Mouse (Mus musculus): ENCODE measurements around the gene Bcl2l2.

Gene Bcl2l2

DNA sequence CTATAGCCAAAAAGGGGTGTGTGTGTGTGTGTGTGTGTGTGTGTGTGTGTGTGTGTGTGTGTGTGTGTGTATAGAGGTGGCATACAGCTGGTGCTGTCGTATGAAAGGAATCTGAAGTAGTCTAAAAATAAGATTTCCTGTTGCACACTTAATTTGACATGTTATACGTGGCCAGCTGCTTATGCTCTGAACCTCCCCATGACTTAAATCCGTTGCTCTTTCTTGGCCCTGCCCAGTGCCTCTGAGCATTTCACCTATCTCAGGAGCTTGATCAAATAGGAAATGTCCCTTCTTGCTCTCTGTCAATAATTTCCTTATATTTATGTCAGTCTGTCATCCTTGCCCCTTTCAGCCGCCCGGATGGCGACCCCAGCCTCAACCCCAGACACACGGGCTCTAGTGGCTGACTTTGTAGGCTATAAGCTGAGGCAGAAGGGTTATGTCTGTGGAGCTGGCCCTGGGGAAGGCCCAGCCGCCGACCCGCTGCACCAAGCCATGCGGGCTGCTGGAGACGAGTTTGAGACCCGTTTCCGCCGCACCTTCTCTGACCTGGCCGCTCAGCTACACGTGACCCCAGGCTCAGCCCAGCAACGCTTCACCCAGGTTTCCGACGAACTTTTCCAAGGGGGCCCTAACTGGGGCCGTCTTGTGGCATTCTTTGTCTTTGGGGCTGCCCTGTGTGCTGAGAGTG lies 990 bp downstream of the Bcl2l2 start:
- in situ Hi-C loops (cut with MboI; ENCODE audit: low pct_unique_long_range_greater_than_20kb in 1 of 2, low sequenced_read_pairs in 2 of 2, unreplicated experiment in 1 of 2) = no loop called here

DNA sequence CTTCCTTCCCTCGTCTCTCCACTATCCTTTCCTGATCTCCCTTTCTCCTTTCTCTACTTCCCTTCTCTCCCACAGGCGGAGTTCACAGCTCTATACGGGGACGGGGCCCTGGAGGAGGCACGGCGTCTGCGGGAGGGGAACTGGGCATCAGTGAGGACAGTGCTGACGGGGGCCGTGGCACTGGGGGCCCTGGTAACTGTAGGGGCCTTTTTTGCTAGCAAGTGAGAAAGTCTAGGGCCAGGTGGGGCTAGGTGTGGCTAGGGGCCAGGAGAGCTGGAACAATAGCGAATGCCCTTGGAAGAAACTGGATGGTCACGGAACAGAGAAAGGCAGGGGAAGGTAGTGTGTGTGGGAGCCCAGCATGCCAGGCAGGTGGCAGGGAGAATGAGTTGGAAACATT lies 2.1 kb downstream of the Bcl2l2 start:
- in situ Hi-C loops (cut with MboI; ENCODE audit: low pct_unique_long_range_greater_than_20kb in 1 of 2, low sequenced_read_pairs in 2 of 2, unreplicated experiment in 1 of 2) = no loop called here

- in situ Hi-C loops (cut with MboI; ENCODE audit: low pct_unique_long_range_greater_than_20kb in 1 of 2, low sequenced_read_pairs in 2 of 2, unreplicated experiment in 1 of 2) = no loop called here
Observed at GRCm38 (mm10) chr14:54892200-54892599, 9.0 kb downstream of the Bcl2l2 start, which contains the start of gene Pabpn1. Gene Pabpn1 (plus strand): TSS chr14:54892500.

GRCm38 (mm10) chr14:54893651-54894181 lies 10.5 kb downstream of the Bcl2l2 start:
- in situ Hi-C loops (cut with MboI; ENCODE audit: low pct_unique_long_range_greater_than_20kb in 1 of 2, low sequenced_read_pairs in 2 of 2, unreplicated experiment in 1 of 2) = no loop called here

DNA sequence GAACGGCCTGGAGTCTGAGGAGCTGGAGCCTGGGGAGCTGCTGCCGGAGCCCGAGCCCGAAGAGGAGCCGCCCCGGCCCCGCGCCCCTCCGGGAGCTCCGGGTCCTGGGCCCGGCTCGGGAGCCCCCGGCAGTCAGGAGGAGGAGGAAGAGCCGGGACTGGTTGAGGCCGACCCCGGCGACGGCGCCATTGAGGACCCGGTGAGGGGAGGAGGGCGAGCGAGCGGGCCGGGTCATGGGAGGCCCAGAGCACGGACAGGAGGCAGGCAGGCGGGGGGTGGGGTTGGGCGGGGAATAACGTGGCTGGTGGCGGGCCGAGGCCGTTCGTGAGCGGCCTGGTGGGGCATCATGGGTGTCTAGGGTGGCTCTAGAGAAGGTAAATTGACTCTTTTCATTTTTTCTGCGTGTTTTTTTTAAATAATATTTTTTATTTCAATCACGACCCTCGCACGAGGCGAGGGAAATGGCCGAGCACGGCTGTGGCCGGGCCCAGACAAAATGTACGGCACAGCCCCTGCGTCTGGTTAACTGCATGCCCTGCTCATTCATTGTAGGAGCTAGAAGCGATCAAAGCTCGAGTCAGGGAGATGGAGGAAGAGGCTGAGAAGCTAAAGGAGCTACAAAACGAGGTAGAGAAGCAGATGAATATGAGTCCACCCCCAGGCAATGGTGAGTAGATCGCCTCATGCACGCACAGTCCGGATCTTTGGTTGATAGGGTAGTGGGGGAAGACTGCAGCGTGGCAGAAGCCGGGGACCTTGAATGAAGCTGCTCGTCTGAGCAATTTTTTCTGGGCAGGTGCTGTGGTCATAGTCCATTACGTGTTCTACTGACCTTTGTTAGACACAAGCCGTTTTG lies 11.3 kb downstream of the Bcl2l2 start:
- in situ Hi-C loops (cut with MboI; ENCODE audit: low pct_unique_long_range_greater_than_20kb in 1 of 2, low sequenced_read_pairs in 2 of 2, unreplicated experiment in 1 of 2) = no loop called here

DNA sequence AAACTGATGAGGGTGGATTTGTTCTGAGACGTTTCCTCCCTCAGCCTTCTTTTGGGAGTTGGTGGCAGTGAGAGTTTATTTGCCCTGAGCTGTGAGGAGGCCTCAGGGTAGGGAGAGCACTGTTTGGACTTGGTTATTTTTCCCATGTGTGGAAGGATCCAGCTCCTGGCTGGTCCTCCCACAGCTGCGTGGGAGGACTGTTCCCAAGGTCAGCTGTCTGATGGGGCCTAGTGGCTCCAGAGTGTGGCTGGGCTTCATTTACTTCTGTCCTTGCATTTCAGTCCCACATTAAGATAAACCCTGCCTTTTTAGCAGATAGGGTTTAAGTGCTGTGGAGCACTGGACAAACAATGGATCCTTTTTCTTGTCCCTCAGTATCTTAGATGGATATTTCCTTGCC lies 14.3 kb downstream of the Bcl2l2 start:
- in situ Hi-C loops (cut with MboI; ENCODE audit: low pct_unique_long_range_greater_than_20kb in 1 of 2, low sequenced_read_pairs in 2 of 2, unreplicated experiment in 1 of 2) = no loop called here

- in situ Hi-C loops (cut with MboI; ENCODE audit: low pct_unique_long_range_greater_than_20kb in 1 of 2, low sequenced_read_pairs in 2 of 2, unreplicated experiment in 1 of 2) = loop anchor here (5.0 kb wide), 2 partner anchors 112 to 117 kb away; partner anchors contain the start of gene Ngdn (in 1 of the 2)
Observed at GRCm38 (mm10) chr14:54900383-54900782, 17.2 kb downstream of the Bcl2l2 start.

DNA sequence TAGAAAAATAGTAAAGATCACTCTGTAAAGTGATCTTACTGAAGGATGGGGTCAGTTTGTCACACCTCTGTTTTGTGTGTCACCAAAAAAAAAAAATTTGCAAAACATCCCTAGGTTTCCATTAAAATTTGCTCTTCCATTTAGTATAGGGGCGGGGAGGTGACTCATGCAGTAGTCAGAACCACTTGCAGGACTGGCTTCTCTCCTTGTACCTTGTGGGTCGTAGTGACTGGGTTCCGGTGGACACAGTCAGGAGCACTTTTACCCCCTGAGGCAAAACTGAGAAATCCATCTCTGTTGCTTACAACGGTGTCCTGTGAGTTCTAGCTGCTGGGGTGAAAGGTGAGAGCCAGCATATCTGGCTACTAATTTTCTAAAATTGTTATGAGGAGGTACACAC lies 20.5 kb downstream of the Bcl2l2 start:
- in situ Hi-C loops (cut with MboI; ENCODE audit: low pct_unique_long_range_greater_than_20kb in 1 of 2, low sequenced_read_pairs in 2 of 2, unreplicated experiment in 1 of 2) = loop anchor here (5.0 kb wide), 2 partner anchors 109 to 114 kb away; partner anchors contain the start of gene Ngdn (in 1 of the 2)

GRCm38 (mm10) chr14:54908682-54909081 lies 25.5 kb downstream of the Bcl2l2 start:
- in situ Hi-C loops (cut with MboI; ENCODE audit: low pct_unique_long_range_greater_than_20kb in 1 of 2, low sequenced_read_pairs in 2 of 2, unreplicated experiment in 1 of 2) = no loop called here

DNA sequence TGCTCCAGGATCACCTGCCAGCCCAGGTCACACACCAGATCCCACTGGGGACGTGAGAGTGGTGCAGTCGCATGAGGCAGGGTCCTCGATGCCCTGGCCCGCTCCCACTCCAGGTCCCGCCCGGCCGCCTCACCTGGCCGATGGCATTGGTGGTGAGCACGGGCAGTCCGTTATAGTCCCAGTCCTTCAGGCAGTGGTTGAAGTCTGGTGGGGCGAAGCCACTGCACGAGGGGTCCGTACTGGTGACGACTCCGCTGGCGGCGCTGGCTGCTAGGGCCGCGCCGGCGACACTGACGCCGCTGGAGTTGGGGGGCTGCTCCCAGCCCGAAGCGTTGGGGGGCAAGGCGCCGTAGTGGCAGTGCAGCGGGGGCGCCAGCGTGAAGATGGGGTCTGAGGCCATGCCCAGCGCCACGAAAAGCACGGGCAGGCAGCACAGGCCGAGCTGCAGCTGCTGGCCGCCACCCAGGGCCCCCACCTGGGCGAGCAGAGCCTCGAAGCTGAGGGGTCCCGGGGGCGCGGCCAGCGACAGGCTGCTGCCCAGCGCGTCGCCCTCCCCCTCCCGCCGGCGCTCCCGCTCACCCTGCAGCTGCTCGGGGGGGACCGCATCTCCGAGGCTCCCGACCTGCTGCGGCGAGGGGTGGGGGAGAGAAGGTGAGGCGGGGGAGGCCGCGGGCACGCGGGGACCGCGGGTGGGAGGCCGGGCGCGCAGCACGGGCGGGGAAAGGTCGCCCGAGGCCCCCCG lies 29.1 kb downstream of the Bcl2l2 start:
- in situ Hi-C loops (cut with MboI; ENCODE audit: low pct_unique_long_range_greater_than_20kb in 1 of 2, low sequenced_read_pairs in 2 of 2, unreplicated experiment in 1 of 2) = no loop called here

GRCm38 (mm10) chr14:54912886-54913285 lies 29.7 kb downstream of the Bcl2l2 start, which contains the start of gene Slc22a17:
Gene Slc22a17 (minus strand): TSS chr14:54913132.
- in situ Hi-C loops (cut with MboI; ENCODE audit: low pct_unique_long_range_greater_than_20kb in 1 of 2, low sequenced_read_pairs in 2 of 2, unreplicated experiment in 1 of 2) = no loop called here

- in situ Hi-C loops (cut with MboI; ENCODE audit: low pct_unique_long_range_greater_than_20kb in 1 of 2, low sequenced_read_pairs in 2 of 2, unreplicated experiment in 1 of 2) = no loop called here
Observed at GRCm38 (mm10) chr14:54913343-54913742, 30.2 kb downstream of the Bcl2l2 start.

DNA sequence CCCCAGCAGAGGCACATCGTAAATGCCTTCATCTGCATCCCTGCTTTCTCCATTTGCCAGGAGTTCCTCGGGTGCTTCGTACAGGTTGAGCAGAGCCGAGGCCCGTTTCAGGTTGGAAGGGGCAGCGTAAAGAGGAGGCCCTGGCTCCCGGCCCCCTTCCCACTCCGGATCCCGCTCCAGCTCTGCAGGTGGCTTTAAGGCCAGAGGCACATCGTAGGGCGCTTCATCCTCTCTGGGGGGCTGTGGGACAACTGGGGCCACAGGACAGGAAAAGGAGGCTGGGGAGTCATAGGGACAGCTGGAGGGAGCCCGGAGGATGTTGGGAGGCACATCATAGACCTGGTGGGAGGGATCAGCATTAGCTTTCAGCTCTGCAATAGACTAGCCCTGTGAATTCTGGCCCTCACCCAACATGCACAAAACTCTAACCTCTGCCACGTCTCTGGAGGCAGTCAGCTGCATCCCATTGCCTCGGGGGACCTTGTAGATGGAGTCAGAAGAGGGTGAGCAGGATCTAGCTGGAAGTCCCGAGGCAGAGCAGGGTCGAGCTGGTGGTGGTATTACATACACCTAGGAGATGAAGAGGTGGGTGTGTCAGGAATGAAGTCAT lies 37.0 kb downstream of the Bcl2l2 start:
- in situ Hi-C loops (cut with MboI; ENCODE audit: low pct_unique_long_range_greater_than_20kb in 1 of 2, low sequenced_read_pairs in 2 of 2, unreplicated experiment in 1 of 2) = no loop called here

DNA sequence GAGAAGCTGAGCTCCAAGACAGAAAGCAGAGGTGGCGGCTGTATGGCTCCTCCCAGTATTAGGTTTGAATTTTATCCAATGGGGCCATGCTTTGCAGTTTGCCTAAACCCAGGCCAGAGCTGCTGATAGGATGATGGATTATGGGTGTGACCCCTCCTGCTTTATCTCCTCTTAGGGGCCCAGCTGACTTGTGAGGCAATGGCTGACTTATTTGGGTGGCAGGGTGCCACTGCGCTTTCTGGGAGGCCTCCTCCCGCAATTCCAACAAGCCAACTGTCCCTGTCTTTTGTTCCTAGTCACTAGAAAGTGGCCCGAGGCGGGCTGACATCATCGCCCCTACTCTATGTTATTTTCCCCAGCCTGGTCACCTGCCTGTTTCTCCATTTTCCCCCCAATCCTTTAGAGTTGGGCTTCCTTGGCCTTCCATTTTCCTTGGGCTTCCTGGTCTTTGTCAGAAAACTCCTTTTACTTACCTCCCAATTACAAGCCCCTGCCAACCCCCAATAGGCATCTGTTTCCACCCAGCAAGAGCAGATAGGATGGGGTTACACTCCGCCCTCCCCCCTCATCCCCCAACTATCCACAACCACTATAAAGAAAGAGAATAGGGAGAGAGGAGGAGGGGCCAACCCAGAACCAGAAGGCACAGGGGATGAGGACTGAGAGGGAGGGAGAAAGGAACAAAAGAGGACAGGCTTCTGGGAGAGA lies 41.6 kb downstream of the Bcl2l2 start:
- in situ Hi-C loops (cut with MboI; ENCODE audit: low pct_unique_long_range_greater_than_20kb in 1 of 2, low sequenced_read_pairs in 2 of 2, unreplicated experiment in 1 of 2) = no loop called here

GRCm38 (mm10) chr14:54925349-54926342 lies 42.5 kb downstream of the Bcl2l2 start, which contains the start of gene Efs:
Gene Efs (minus strand): TSS chr14:54926126.
- in situ Hi-C loops (cut with MboI; ENCODE audit: low pct_unique_long_range_greater_than_20kb in 1 of 2, low sequenced_read_pairs in 2 of 2, unreplicated experiment in 1 of 2) = no loop called here

DNA sequence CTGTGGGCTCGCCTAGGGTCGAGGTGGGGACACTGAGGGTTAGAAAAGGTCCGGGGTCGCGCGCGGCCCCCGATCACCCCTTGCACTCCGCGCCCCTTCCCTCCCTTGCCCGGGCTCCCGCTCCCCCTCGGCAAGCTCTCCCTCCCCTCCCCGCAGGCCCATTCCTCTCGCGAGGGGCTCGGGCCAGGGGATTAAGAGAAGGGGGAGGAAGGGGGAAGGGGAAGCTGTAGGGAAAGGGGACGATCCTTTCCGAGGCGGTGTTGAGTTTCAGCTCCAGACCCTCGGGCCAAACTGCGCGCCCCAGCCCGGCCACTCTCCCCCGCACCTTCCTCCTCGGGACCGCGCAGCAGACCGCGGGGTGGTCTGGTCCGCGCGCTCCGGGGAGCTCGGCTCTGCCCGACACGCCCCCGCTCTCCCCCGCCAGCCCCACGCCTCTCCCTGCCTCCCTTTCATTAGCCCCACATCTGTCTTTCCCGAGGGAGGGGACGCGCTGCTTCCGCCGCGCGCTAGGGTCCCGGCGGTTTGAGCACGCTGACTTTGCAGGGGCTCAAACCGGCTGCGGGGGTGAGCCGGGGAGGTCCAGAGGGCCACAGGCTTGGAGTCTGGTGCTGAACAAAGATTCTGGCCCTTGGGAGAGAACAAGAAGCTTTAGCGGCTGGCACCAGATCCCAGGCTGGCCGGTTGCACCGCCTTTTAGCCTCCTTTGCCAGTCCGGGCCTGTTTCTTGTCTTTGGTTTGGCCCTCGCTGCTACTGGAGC lies 43.4 kb downstream of the Bcl2l2 start:
- in situ Hi-C loops (cut with MboI; ENCODE audit: low pct_unique_long_range_greater_than_20kb in 1 of 2, low sequenced_read_pairs in 2 of 2, unreplicated experiment in 1 of 2) = no loop called here
